Mouse (Mus musculus): Measurements from ENCODE around the gene C1qtnf6.

Gene C1qtnf6

GRCm38 (mm10) chr15:78479470-78479869 lies 51.7 kb downstream of the C1qtnf6 start:
- no peak for DNase-seq

GRCm38 (mm10) chr15:78478073-78478472 lies 53.1 kb downstream of the C1qtnf6 start:
- DNase-seq = no peak

GRCm38 (mm10) chr15:78476878-78477277 lies 54.3 kb downstream of the C1qtnf6 start:
- DNase-seq = no peak

GRCm38 (mm10) chr15:78475604-78476031 lies 55.6 kb downstream of the C1qtnf6 start:
- DNase-seq = no peak

GRCm38 (mm10) chr15:78473442-78473841 lies 57.8 kb downstream of the C1qtnf6 start:
- DNase-seq = no peak

Data from retina, postnatal 1 day (tissue).